9 mouse cellular contexts compared by ENCODE assay signal in the genomic region with DNA sequence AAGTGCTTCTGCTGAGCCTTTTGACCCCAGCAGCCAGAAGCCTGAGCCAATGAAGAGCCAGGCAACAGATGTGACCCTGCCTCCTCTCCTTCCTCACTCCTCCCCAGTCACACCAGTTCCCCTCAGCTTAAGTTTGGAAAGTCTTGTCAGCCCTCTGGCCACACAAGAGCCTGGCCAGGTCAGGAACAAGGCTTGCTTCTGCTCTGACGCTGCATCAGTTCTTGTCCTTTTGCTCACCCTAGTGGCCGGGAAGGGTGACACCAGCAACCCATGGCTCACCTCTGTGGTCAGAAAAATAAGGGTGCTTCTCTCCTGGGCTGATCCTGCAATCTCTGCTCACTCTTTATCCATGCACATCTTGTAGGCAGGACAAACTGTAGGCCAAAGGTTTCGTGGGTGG. TPM values are rescaled to one million over a fixed set of nuclear protein-coding genes. Genes with fewer than 3 reads are reported as not detected.
A peak's percentile ranks its signal among the peaks of the same experiment; 100 is the strongest.
DNase-seq lines count a peak whose midpoint lies in the region; ATAC-seq and TF ChIP-seq lines count a peak whose summit lies in the region.
"Had no signal": no experiment of that assay in that cellular context is flagged by ENCODE, and none has a peak within 500 bp of the region (broad histone marks: within the 10 kb centered on the region; RNA-seq: fewer than 3 reads in every experiment).

No protein-coding gene starts in this region.

- no peaks in the 10 kb centered on the region for H3K79me2 ChIP-seq in liver, adult 2 months (ENCODE audit: control insufficient read depth, insufficient read depth, low read length)

- TF ChIP-seq EP300 in heart, postnatal 0 days (IDR thresholded peaks at IDR 0.05; ENCODE audit: low read depth), result no peak

- no peak overlapping the region for H3K4me3 ChIP-seq in testis, adult 2 months (ENCODE audit: control insufficient read depth, low read depth, low read length)
- no peak overlapping the region for H3K4me3 ChIP-seq in heart, postnatal 0 days (ENCODE audit: low read depth, low read length)
- H3K4me3 ChIP-seq in liver, adult 2 months (ENCODE audit: insufficient read depth, low read depth, low read length), result no peak overlapping the region
- H3K4me3 ChIP-seq: heart, embryonic 13.5 days had no signal

- 5% methylated on average over 3 of the region's 3 CpGs for WGBS in heart, postnatal 0 days
- WGBS in liver, adult 2 months, result 3% methylated on average over 3 of the region's 3 CpGs

- H3K9ac ChIP-seq in heart, postnatal 0 days (replicated peaks; ENCODE audit: low read depth, low read length), result no peak overlapping the region
- H3K9ac ChIP-seq in liver, adult 2 months (ENCODE audit: low read depth, low read length), result no peak overlapping the region
- H3K9ac ChIP-seq: heart, embryonic 13.5 days had no signal

- no peaks in the 10 kb centered on the region for H3K27me3 ChIP-seq in testis, adult 2 months (ENCODE audit: control insufficient read depth, insufficient read depth, low read length)
- peaks cover 10% of the 10 kb centered on the region; the same call in 1 of the 2 replicates for H3K27me3 ChIP-seq in heart, postnatal 0 days (ENCODE audit: control insufficient read depth, insufficient read depth, low read length)
- H3K27me3 ChIP-seq in liver, adult 2 months (ENCODE audit: control insufficient read depth, insufficient read depth, low read length), result no peaks in the 10 kb centered on the region

- H3K4me1 ChIP-seq in testis, adult 2 months (ENCODE audit: control insufficient read depth, insufficient read depth, low read length), result no peaks in the 10 kb centered on the region; the same call in 1 of the 2 replicates
- H3K4me1 ChIP-seq in heart, postnatal 0 days (ENCODE audit: control insufficient read depth, insufficient read depth), result no peaks in the 10 kb centered on the region
- H3K4me1 ChIP-seq in liver, adult 2 months (ENCODE audit: control insufficient read depth, insufficient read depth, low read length), result no peaks in the 10 kb centered on the region

- TF ChIP-seq POLR2A in testis, adult 2 months (IDR thresholded peaks at IDR 0.05; ENCODE audit: control insufficient read depth, low read depth, low read length), result no peak
- TF ChIP-seq POLR2A in liver, adult 2 months (IDR thresholded peaks at IDR 0.05; ENCODE audit: extremely low read depth, insufficient read depth, low read length), result no peak

- H3K9me3 ChIP-seq in heart, postnatal 0 days (replicated peaks; ENCODE audit: control insufficient read depth, low read length), result 0 out of 2 replicates have a peak, but pooled peaks cover 6% of the 10 kb centered on the region

- H3K4me2 ChIP-seq in heart, postnatal 0 days (ENCODE audit: low read depth, low read length), result no peak overlapping the region
- H3K4me2 ChIP-seq: heart, embryonic 13.5 days had no signal

- H3K27ac ChIP-seq in testis, adult 2 months (ENCODE audit: control insufficient read depth, insufficient read depth, low read depth, low read length), result no peak overlapping the region
- no peak overlapping the region for H3K27ac ChIP-seq in heart, postnatal 0 days (ENCODE audit: low read depth)
- H3K27ac ChIP-seq in liver, adult 2 months (replicated peaks; ENCODE audit: insufficient read depth, low read depth, low read length), result no peak overlapping the region
- H3K27ac ChIP-seq: heart, embryonic 13.5 days had no signal

- no peaks in the 10 kb centered on the region for H3K36me3 ChIP-seq in testis, adult 2 months (ENCODE audit: control insufficient read depth, insufficient read depth, low read length)
- no peaks in the 10 kb centered on the region for H3K36me3 ChIP-seq in heart, postnatal 0 days (replicated peaks; ENCODE audit: control insufficient read depth, insufficient read depth, low read length)
- H3K36me3 ChIP-seq in liver, adult 2 months (ENCODE audit: control insufficient read depth, insufficient read depth, low read length), result no peaks in the 10 kb centered on the region
- H3K36me3 ChIP-seq: heart, embryonic 13.5 days had no signal

- no peak for ATAC-seq in CD4-positive, CD25-positive, alpha-beta regulatory T cell, adult 4 months
- peak; percentile 85 for ATAC-seq in heart, postnatal 0 days (ENCODE audit: insufficient read depth, low read depth)
- ATAC-seq in neutrophil, adult 5-6 weeks (ENCODE audit: extremely low read depth, insufficient number of reproducible peaks, low FRiP score, poor library complexity, severe bottlenecking), result peak; percentile 78

- TF ChIP-seq CTCF in testis, adult 2 months (IDR thresholded peaks at IDR 0.05; ENCODE audit: control insufficient read depth, insufficient read depth, insufficient replicate concordance, low read depth, low read length), result peak; percentile 70; the same call in 1 of the 2 replicates
- TF ChIP-seq CTCF in heart, postnatal 0 days (IDR thresholded peaks at IDR 0.05; ENCODE audit: low read depth), result peak; percentile 88
- peak; percentile 94 for TF ChIP-seq CTCF in liver, adult 2 months (IDR thresholded peaks at IDR 0.05; ENCODE audit: low read depth, low read length)

- DNase-seq in CD4-positive, CD25-positive, alpha-beta regulatory T cell, adult 2 months (ENCODE audit: low read depth, low spot score), result peak; percentile 70
- DNase-seq in testis, postnatal 10 days (ENCODE audit: low spot score), result no peak
- DNase-seq in heart, postnatal 0 days (ENCODE audit: low spot score), result peak; percentile 65
- DNase-seq in liver, adult 2 months (ENCODE audit: extremely low read depth, low read depth, low spot score), result peak; percentile 67
- DNase-seq in urinary bladder, postnatal 25 days (ENCODE audit: low spot score), result no peak

RNA-seq across cellular contexts. Expression of a gene that starts 23.5 kb away (rescaled TPM):
- polyA plus RNA-seq in CD4-positive, CD25-positive, alpha-beta regulatory T cell, adult 4 months (2017; shearing (Covaris generic)), result 10 to 100 TPM; 17.0 to 27.0 TPM
- 77.6 and 85.6 TPM in 2 replicates for polyA plus RNA-seq in testis, adult 2 months (2012; rRNA removed)
- 45.0 and 51.0 TPM in 2 replicates for total RNA-seq in heart, postnatal 0 days (2014; rRNA removed; ENCODE audit: low replicate concordance)
- 30.9 and 32.0 TPM in 2 replicates for polyA plus RNA-seq in heart, postnatal 0 days (2015; fragmentation: Nextera tagmentation; extraction: Ambion mirVana)
- total RNA-seq in liver, adult 2 months (2014; rRNA removed), result 7.5 and 14.2 TPM in 2 replicates
- polyA plus RNA-seq in liver, adult 2 months (2012; rRNA removed), result 56.7 and 63.7 TPM in 2 replicates
- total RNA-seq in neutrophil, adult 5-6 weeks (2017), result 26.2 and 29.7 TPM in 2 replicates

RNA-seq across cellular contexts. Expression of a gene that starts 34.9 kb away (rescaled TPM):
- 1 to 10 TPM; 3.7 to 4.5 TPM for polyA plus RNA-seq in CD4-positive, CD25-positive, alpha-beta regulatory T cell, adult 4 months (2017; shearing (Covaris generic))
- 16.5 and 17.0 TPM in 2 replicates for polyA plus RNA-seq in testis, adult 2 months (2012; rRNA removed)
- 22.3 and 26.6 TPM in 2 replicates for total RNA-seq in heart, postnatal 0 days (2014; rRNA removed; ENCODE audit: low replicate concordance)
- 16.8 and 16.9 TPM in 2 replicates for polyA plus RNA-seq in heart, postnatal 0 days (2015; fragmentation: Nextera tagmentation; extraction: Ambion mirVana)
- total RNA-seq in liver, adult 2 months (2014; rRNA removed), result 8.1 and 10.1 TPM in 2 replicates
- polyA plus RNA-seq in liver, adult 2 months (2012; rRNA removed), result 7.6 and 9.5 TPM in 2 replicates
- 1.3 and 2.3 TPM in 2 replicates for total RNA-seq in neutrophil, adult 5-6 weeks (2017)

RNA-seq across cellular contexts. Expression of a gene that starts 41.4 kb away (rescaled TPM):
- 1 to 10 TPM; 2.2 to 3.0 TPM for polyA plus RNA-seq in CD4-positive, CD25-positive, alpha-beta regulatory T cell, adult 4 months (2017; shearing (Covaris generic))
- polyA plus RNA-seq in testis, adult 2 months (2012; rRNA removed), result 0.51 and 0.72 TPM in 2 replicates
- total RNA-seq in heart, postnatal 0 days (2014; rRNA removed; ENCODE audit: low replicate concordance), result 2.9 and 8.5 TPM in 2 replicates
- polyA plus RNA-seq in heart, postnatal 0 days (2015; fragmentation: Nextera tagmentation; extraction: Ambion mirVana), result 0.74 and 23.0 TPM in 2 replicates
- total RNA-seq in liver, adult 2 months (2014; rRNA removed), result 4.6 and 8.5 TPM in 2 replicates
- 9.9 and 18.9 TPM in 2 replicates for polyA plus RNA-seq in liver, adult 2 months (2012; rRNA removed)
- not detected in 2 replicates for total RNA-seq in neutrophil, adult 5-6 weeks (2017)

RNA-seq across cellular contexts. Expression of a gene that starts 47.3 kb away (rescaled TPM):
- not detected for polyA plus RNA-seq in CD4-positive, CD25-positive, alpha-beta regulatory T cell, adult 4 months (2017; shearing (Covaris generic))
- 97.8 and 104 TPM in 2 replicates for polyA plus RNA-seq in testis, adult 2 months (2012; rRNA removed)
- not detected in 2 replicates for total RNA-seq in heart, postnatal 0 days (2014; rRNA removed; ENCODE audit: low replicate concordance)
- not detected in 2 replicates for polyA plus RNA-seq in heart, postnatal 0 days (2015; fragmentation: Nextera tagmentation; extraction: Ambion mirVana)
- total RNA-seq in liver, adult 2 months (2014; rRNA removed), result not detected in 2 replicates
- not detected in 2 replicates for polyA plus RNA-seq in liver, adult 2 months (2012; rRNA removed)
- total RNA-seq in neutrophil, adult 5-6 weeks (2017), result not detected in 2 replicates
- polyA plus RNA-seq: heart, embryonic 13.5 days had no signal

RNA-seq across cellular contexts. Expression of a gene that starts 52.5 kb away (rescaled TPM):
- not detected for polyA plus RNA-seq in CD4-positive, CD25-positive, alpha-beta regulatory T cell, adult 4 months (2017; shearing (Covaris generic))
- polyA plus RNA-seq in testis, adult 2 months (2012; rRNA removed), result 37.5 TPM in 1 of 2 replicates, not detected in the other
- total RNA-seq in heart, postnatal 0 days (2014; rRNA removed; ENCODE audit: low replicate concordance), result not detected in 2 replicates
- polyA plus RNA-seq in heart, postnatal 0 days (2015; fragmentation: Nextera tagmentation; extraction: Ambion mirVana), result not detected in 2 replicates
- total RNA-seq in liver, adult 2 months (2014; rRNA removed), result not detected in 2 replicates
- polyA plus RNA-seq in liver, adult 2 months (2012; rRNA removed), result not detected in 2 replicates
- total RNA-seq in neutrophil, adult 5-6 weeks (2017), result not detected in 2 replicates
- polyA plus RNA-seq: heart, embryonic 13.5 days had no signal

Comparison
In these comparisons a context has a peak if more than half of its experiments do, and no peak if none do; other contexts are left out.
1. DNase-seq: peak in CD4-positive, CD25-positive, alpha-beta regulatory T cell, adult 2 months (single experiment), heart, postnatal 0 days (single experiment) and liver, adult 2 months (single experiment); none in testis, postnatal 10 days (single experiment) and urinary bladder, postnatal 25 days (single experiment).
2. Peak in every context shown above with its lines, with median percentiles within 50 percentile points of each other: CTCF ChIP-seq.